Mouse (Mus musculus) megakaryocyte progenitor cell, adult 5-6 weeks (primary cell): ENCODE results near the gene Obscn. TPM values are rescaled to one million over a fixed set of nuclear protein-coding genes. Genes with fewer than 3 reads are reported as not detected.
A peak's percentile ranks its signal among the peaks of the same experiment; 100 is the strongest.

Experiments
- ATAC-seq: replicated peaks from 2 replicates; pipeline ENCODE4 v1.8.0; 2016; ENCODE audit warnings: mild to moderate bottlenecking, moderate TSS enrichment, inconsistent platforms; ENCODE audit not compliant: poor library complexity
- total RNA-seq, 2 experiments: library from RNA; stranded (forward) in 1 of 2; stranded (reverse) in 1 of 2; fragments of 157-497, 149-512 nt in 1 of 2; fragments of 200-1000 nt in 1 of 2; gene quantifications; 2 replicates each; pipeline versions ENCODE4 v1.2.3 to v1.2.4; 2015 to 2017

Gene Obscn
- total RNA-seq, 2 experiments from 2014 or later = 0.07 TPM; not detected in 1

- no peak for ATAC-seq
Observed at GRCm38 (mm10) chr11:59142962-59143361, 6.8 kb upstream of the Obscn start.

GRCm38 (mm10) chr11:59141772-59142370, 5.7 kb upstream of the Obscn start:
- peak; percentile 75 for ATAC-seq

GRCm38 (mm10) chr11:59138537-59139486, 2.6 kb upstream of the Obscn start:
- no peak for ATAC-seq

GRCm38 (mm10) chr11:59136994-59137706, 948 bp upstream of the Obscn start:
- ATAC-seq = no peak

- ATAC-seq = no peak
Observed at GRCm38 (mm10) chr11:59135051-59135820, 966 bp downstream of the Obscn start.

GRCm38 (mm10) chr11:59134373-59134997, 1.7 kb downstream of the Obscn start:
- ATAC-seq = peak; percentile 69

GRCm38 (mm10) chr11:59132065-59132464, 4.1 kb downstream of the Obscn start:
- ATAC-seq = no peak

- ATAC-seq = no peak
Observed at GRCm38 (mm10) chr11:59131348-59131919, 4.8 kb downstream of the Obscn start.

- ATAC-seq = no peak
Observed at GRCm38 (mm10) chr11:59130782-59131181, 5.4 kb downstream of the Obscn start.

GRCm38 (mm10) chr11:59105945-59106344, 30.3 kb downstream of the Obscn start:
- ATAC-seq = no peak

- 0 out of 2 replicates have a peak, but pooled peaks have one; percentile 31 for ATAC-seq
Observed at GRCm38 (mm10) chr11:59102324-59102723, 33.9 kb downstream of the Obscn start.

- 0 out of 2 replicates have a peak, but pooled peaks have one; percentile 34 for ATAC-seq
Observed at GRCm38 (mm10) chr11:59098339-59098738, 37.9 kb downstream of the Obscn start.

GRCm38 (mm10) chr11:59097770-59098169, 38.4 kb downstream of the Obscn start:
- ATAC-seq = no peak

GRCm38 (mm10) chr11:59094213-59094612, 42.0 kb downstream of the Obscn start:
- peak; percentile 61 for ATAC-seq

- no peak for ATAC-seq
Observed at GRCm38 (mm10) chr11:59087581-59087980, 48.6 kb downstream of the Obscn start.

GRCm38 (mm10) chr11:59085200-59085599, 51.0 kb downstream of the Obscn start:
- no peak for ATAC-seq

GRCm38 (mm10) chr11:59083125-59083524, 53.1 kb downstream of the Obscn start:
- peak; percentile 87 for ATAC-seq

GRCm38 (mm10) chr11:59078311-59078710, 57.9 kb downstream of the Obscn start:
- ATAC-seq = no peak

GRCm38 (mm10) chr11:59070321-59070720, 65.9 kb downstream of the Obscn start:
- ATAC-seq = no peak

GRCm38 (mm10) chr11:59068922-59069321, 67.3 kb downstream of the Obscn start:
- no peak for ATAC-seq
